Mouse (Mus musculus) forebrain, embryonic 15.5 days (tissue): ENCODE results near the gene Pax2. TPM values are rescaled to one million over a fixed set of nuclear protein-coding genes. Genes with fewer than 3 reads are reported as not detected.

Experiments used
- ATAC-seq: fragments of 200-750 bp; cut with Nextera tagmentation; replicated peaks from 2 replicates; pipeline ENCODE4 v1.8.0; 2017; ENCODE audit warnings: mild to moderate bottlenecking, moderate TSS enrichment, moderate library complexity
- H3K27ac ChIP-seq: fragments of 300-500 bp; sonication (generic); replicated peaks from 2 replicates; pipeline ENCODE4 v1.5.1; 2015; ENCODE audit warnings: mild to moderate bottlenecking, inconsistent platforms
- H3K27me3 ChIP-seq: fragments of 300-500 bp; sonication (generic); 2 replicates; pipeline ENCODE4 v1.6.1; 2015; ENCODE audit warnings: inconsistent platforms
- H3K36me3 ChIP-seq: fragments of 300-500 bp; sonication (generic); 2 replicates; pipeline ENCODE4 v1.6.1; 2015; ENCODE audit warnings: mild to moderate bottlenecking, inconsistent platforms
- H3K4me1 ChIP-seq: fragments of 300-500 bp; sonication (generic); 2 replicates; pipeline ENCODE4 v1.6.1; 2015; ENCODE audit warnings: inconsistent platforms
- H3K4me2 ChIP-seq: fragments of 300-500 bp; sonication (generic); replicated peaks from 2 replicates; pipeline ENCODE4 v1.6.1; 2015; ENCODE audit warnings: mild to moderate bottlenecking, inconsistent platforms
- H3K4me3 ChIP-seq: fragments of 300-500 bp; sonication (generic); 2 replicates; pipeline ENCODE4 v1.5.1; 2015; ENCODE audit warnings: mild to moderate bottlenecking, inconsistent platforms
- H3K9ac ChIP-seq: fragments of 300-500 bp; sonication (generic); replicated peaks from 2 replicates; pipeline ENCODE4 v1.6.1; 2015; ENCODE audit warnings: mild to moderate bottlenecking, inconsistent platforms
- H3K9me3 ChIP-seq: fragments of 300-500 bp; sonication (generic); 2 replicates; pipeline ENCODE4 v1.6.1; 2016; ENCODE audit warnings: inconsistent platforms
- whole genome bisulfite sequencing: fragments of 180-500 bp; shearing (Covaris S2); methylation state at CpG from one replicate; pipeline ENCODE4 v1.1.7; 2015; ENCODE audit warnings: mixed read lengths; 5-methylcytosine and 5-hydroxymethylcytosine counted together
- polyA plus RNA-seq: library from polyadenylated mRNA; unstranded; fragments of >200 nt; fragmentation: Nextera tagmentation; extraction: Ambion mirVana; gene quantifications from 2 replicates; pipeline ENCODE4 v1.2.1, GENCODE M21; 2015

Gene Pax2
- polyA plus RNA-seq, 1 experiment from 2014 or later, result 0.09 TPM

DNA sequence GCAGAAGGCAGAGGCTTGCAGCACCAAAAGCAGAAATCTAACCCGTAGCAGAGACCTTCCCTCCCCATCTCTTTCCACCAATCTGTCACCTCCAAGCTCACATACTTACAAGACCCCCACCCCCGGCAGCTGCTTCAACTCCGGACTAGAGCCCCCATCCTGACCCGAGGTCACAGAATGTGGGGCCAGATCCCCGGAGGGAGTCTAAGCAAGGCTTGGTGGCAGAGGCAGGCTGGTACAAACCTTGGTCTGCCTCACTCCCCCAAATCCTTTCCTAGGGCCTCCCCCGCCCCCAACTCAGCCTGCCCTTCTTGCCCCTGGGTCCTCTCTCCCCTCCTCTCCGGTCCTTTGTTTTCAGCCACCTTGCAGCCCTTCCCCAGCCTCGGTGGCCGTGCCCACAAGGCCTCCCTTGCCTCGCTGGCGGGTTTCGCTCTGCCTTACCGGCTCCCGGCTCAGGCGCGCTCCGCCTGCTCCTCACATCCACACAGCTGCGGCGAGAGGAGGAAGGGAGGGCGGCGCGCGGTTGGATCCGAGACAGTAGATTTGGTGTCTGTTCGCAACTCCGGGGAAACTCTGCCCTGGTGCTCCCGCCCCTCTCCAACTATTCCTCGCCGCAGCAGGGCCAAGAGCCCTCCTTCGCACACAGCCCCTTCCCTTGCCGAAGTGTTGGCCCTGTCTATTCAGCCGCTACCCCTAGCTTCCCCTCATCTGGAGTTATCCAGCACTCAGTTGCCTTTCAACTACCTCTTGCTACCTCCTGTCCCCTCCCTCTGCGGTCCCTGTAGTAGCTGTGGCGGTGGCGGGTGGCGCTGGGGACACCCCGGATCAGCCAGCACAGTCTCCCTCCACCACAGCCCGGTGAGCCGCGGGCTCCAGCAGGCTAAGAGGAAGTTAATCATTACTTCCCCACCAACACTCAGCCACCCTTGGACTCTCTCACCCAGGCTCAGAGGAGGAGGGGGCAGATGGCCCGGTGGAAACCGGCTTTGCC is 5.5 kb upstream of the Pax2 start:
- no peak for ATAC-seq
- H3K27ac ChIP-seq, result no peak overlapping the region
- under 1% methylated on average over 41 of the region's 42 CpGs for WGBS

DNA sequence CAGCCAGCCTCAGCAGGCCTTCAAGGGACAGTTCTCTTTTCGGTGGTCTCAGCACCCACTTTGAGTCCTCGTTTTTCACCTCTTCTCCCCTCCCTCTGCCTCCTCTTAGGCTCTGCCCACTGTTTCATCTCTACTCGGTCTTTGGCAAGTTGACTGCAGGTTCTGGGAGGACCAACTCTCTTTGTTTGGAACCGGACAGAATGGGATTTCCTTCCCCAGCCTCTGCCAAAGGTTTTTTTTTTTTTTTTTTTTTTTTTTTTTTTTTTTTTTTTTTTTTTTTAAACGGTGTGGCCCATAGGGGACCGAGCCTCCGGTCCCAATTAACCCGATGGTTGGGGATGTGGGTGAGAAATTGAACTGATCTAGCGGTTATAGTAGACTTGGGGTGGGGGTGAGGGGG is 4.8 kb upstream of the Pax2 start:
- under 1% methylated on average over 9 of the region's 9 CpGs for WGBS
- H3K36me3 ChIP-seq, result no peaks in the 10 kb centered on the region
- no peak overlapping the region for H3K9ac ChIP-seq
- no peak overlapping the region for H3K4me2 ChIP-seq
- peaks cover 98% of the 10 kb centered on the region for H3K27me3 ChIP-seq
- no peaks in the 10 kb centered on the region for H3K9me3 ChIP-seq
- peaks cover 20% of the 10 kb centered on the region for H3K4me1 ChIP-seq
- H3K4me3 ChIP-seq, result no peak overlapping the region
- no peak for ATAC-seq
- no peak overlapping the region for H3K27ac ChIP-seq

More for the DNA sequence above, 5.5 kb upstream of the Pax2 start:
- H3K27me3 ChIP-seq, result peaks cover 98% of the 10 kb centered on the region
- H3K9me3 ChIP-seq, result no peaks in the 10 kb centered on the region
- no peak overlapping the region for H3K9ac ChIP-seq
- no peak overlapping the region for H3K4me2 ChIP-seq
- H3K4me3 ChIP-seq, result no peak overlapping the region
- peaks cover 13% of the 10 kb centered on the region for H3K4me1 ChIP-seq
- no peaks in the 10 kb centered on the region for H3K36me3 ChIP-seq

DNA sequence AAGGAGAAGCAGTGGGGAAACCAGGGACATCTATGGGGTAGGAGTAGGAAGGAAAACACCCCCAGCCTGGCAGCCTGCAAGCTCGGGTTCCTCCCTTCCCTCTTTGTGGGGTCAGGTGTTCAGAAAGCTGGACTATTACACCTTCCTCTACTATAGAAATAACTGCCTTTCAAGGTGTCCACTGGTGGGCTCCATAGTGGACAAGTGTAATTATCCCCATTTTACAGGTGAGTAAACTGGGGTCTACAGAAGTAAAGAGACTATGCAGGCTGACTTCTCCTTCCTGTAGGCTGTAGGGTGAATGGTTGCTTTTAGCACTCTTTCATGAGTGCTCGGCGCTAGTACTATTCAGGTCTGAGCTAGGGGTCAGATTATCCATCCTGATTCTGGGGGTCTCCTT is 4.3 kb upstream of the Pax2 start:
- H3K4me2 ChIP-seq, result no peak overlapping the region
- H3K9me3 ChIP-seq, result no peaks in the 10 kb centered on the region
- H3K27me3 ChIP-seq, result peaks cover 98% of the 10 kb centered on the region
- no peak overlapping the region for H3K27ac ChIP-seq
- no peak for ATAC-seq
- H3K4me1 ChIP-seq, result peaks cover 22% of the 10 kb centered on the region
- H3K9ac ChIP-seq, result no peak overlapping the region
- 3% methylated on average over 3 of the region's 3 CpGs for WGBS
- no peak overlapping the region for H3K4me3 ChIP-seq
- no peaks in the 10 kb centered on the region for H3K36me3 ChIP-seq

DNA sequence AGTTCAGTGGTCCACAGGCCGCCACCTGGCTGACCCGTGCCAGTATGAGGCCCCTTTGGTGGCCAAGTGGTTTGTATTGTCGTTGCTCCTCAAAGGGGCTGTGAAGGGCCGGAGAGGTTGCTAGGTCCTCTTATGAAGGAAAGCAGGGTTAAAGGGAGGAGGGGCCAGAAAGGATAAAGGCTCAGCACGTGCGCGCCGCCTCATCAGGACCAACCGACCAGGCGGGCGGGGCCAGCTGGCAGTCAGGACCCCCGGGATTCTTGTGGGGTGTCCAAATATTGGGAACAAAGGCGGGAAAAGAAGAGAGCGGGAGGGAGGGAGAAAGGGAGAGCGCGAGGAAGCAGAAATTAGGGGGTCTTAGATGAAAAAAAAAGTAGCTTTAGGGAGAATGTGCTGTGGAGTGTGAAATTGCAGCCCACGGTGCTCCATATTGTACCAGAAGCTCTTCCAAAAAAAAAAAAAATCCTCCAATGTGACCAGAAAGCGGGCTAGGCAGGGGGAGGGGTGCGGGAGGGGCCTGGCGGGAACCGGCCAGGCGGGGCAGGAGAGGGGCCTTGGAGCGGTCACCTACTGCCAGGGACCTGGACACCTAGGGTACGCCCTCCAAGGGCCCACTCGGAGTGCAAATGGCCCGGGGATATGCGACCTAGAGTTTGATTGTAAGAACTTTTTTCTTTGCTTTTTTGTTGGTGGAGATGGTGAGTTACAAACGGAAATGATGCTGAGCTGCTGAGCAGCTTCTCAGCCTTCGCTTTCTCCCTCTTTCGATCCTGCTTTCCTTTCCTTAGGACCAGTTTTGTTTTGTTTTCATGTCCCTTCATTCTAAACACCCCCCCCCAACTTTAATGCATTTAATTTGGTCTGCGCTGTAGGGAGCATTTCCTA is 3.5 kb upstream of the Pax2 start:
- H3K36me3 ChIP-seq, result no peaks in the 10 kb centered on the region
- H3K27me3 ChIP-seq, result peaks cover 99% of the 10 kb centered on the region
- no peak overlapping the region for H3K27ac ChIP-seq
- H3K9me3 ChIP-seq, result no peaks in the 10 kb centered on the region
- ATAC-seq, result no peak
- H3K4me2 ChIP-seq, result no peak overlapping the region
- H3K4me1 ChIP-seq, result peaks cover 29% of the 10 kb centered on the region
- no peak overlapping the region for H3K4me3 ChIP-seq
- 1% methylated on average over 31 of the region's 31 CpGs for WGBS
- H3K9ac ChIP-seq, result no peak overlapping the region

DNA sequence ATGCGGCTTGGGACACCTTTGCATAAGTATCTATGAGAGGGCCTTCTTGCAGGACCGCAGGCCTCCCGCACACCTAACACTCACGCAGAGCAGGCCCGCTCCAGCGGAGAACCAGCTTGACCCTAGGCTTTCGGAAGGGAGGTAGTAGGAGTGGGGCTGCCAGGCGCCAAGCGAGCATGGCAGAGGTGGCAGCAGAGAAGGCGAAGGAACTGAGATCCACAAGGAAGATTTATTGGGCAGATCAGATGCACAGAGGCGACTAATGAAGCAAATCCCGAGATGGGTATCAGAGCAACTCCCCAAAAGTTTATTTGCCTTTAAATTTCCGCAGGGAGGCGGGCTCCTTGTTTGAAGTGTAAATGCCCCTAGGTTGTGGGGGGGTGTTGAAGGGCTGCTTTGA is 2.5 kb upstream of the Pax2 start:
- H3K4me1 ChIP-seq, result peaks cover 30% of the 10 kb centered on the region
- no peak overlapping the region for H3K4me2 ChIP-seq
- under 1% methylated on average over 14 of the region's 14 CpGs for WGBS
- ATAC-seq, result no peak
- H3K27ac ChIP-seq, result no peak overlapping the region
- no peaks in the 10 kb centered on the region for H3K36me3 ChIP-seq
- H3K9me3 ChIP-seq, result no peaks in the 10 kb centered on the region
- H3K27me3 ChIP-seq, result peaks cover 94% of the 10 kb centered on the region
- H3K4me3 ChIP-seq, result no peak overlapping the region
- H3K9ac ChIP-seq, result no peak overlapping the region

- Histone ChIP-seq H3K27me3 (peaks cover 84% of the 10 kb centered on the region), H3K9ac (no peak overlapping the region), H3K4me2 (no peak overlapping the region), H3K27ac (no peak overlapping the region), H3K4me1 (peaks cover 32% of the 10 kb centered on the region), H3K36me3 (no peaks in the 10 kb centered on the region), H3K4me3 (no peak overlapping the region), H3K9me3 (no peaks in the 10 kb centered on the region)
- WGBS, result 2% methylated on average over 16 of the region's 16 CpGs
- ATAC-seq, result 0 out of 2 replicates have a peak, but pooled peaks have one; percentile 31
Measured at GRCm38 (mm10) chr19:44754461-44755377, 1.1 kb upstream of the Pax2 start.

DNA sequence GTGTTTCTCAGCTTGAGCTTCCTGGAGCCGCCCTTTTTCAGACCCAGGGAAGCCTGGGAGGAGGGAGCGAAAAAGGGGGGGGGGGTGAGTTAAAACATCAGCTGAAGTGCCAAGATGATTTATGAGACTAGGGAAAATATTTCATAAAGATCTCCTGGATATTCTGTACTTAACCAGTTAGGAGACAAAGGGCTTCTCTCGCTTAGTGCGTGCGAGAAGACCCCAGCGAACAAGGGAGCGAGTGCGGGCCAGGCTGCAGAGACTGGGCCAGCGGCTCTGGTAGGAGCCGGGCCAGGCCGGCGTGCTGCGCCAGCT is 510 bp upstream of the Pax2 start:
- peaks cover 78% of the 10 kb centered on the region for H3K27me3 ChIP-seq
- 0 out of 2 replicates have a peak overlapping the region, but pooled peaks have one; percentile 44 for H3K4me2 ChIP-seq
- no peak overlapping the region for H3K27ac ChIP-seq
- ATAC-seq, result no peak
- H3K4me3 ChIP-seq, result 0 out of 2 replicates have a peak overlapping the region, but pooled peaks have one; percentile 28
- H3K36me3 ChIP-seq, result no peaks in the 10 kb centered on the region
- no peak overlapping the region for H3K9ac ChIP-seq
- WGBS, result 0% methylated on average over 13 of the region's 13 CpGs
- H3K4me1 ChIP-seq, result peaks cover 34% of the 10 kb centered on the region
- no peaks in the 10 kb centered on the region for H3K9me3 ChIP-seq

DNA sequence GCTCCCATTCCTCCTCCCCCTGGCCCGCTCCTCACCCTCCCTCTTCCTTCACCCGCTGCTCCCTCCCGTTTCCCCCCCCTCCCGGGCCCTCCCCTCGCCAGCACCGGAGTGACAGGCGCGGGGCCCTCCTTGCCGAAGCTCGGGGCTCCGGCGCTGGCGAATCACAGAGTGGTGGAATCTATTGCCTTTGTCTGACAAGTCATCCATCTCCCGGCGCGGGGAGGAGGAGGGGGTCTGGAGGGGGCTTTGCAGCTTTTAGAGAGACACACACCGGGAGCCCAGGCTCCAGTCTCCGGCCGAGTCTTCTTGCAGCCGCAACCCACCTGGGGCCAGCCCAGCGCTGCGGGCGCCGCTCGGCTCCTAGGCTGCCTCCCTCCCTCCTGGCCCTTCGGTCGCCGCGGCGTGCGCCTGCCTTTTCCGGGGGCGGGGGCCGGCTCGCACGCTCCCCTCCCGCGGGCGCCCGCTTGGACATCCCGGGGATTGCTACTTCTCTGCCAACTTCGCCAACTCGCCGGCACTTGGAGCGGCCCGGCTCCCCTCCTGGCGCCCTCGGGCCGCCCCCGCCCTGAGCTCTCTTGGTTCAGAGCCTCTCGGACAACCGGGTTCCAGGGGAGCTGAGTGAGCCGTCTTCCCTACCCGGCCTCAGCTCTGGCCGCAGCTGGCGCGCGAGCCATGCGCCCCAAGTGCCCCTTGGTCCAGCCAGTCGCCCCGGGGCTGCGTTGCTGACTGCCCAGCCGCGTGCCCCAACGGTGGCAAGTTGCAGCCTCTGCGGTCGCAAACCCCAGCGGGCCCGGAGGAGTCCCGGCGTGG is 781 bp downstream of the Pax2 start:
- H3K4me3 ChIP-seq, result peak overlapping the region; percentile 28
- no peak overlapping the region for H3K9ac ChIP-seq

GRCm38 (mm10) chr19:44757231-44757871 is 1.5 kb downstream of the Pax2 start:
- H3K4me2 ChIP-seq, result peak overlapping the region; percentile 44
- H3K27ac ChIP-seq, result no peak overlapping the region
- H3K36me3 ChIP-seq, result no peaks in the 10 kb centered on the region
- H3K4me1 ChIP-seq, result peaks cover 31% of the 10 kb centered on the region
- no peak for ATAC-seq
- no peak overlapping the region for H3K9ac ChIP-seq
- peak overlapping the region; percentile 28 for H3K4me3 ChIP-seq
- no peaks in the 10 kb centered on the region for H3K9me3 ChIP-seq
- peaks cover 77% of the 10 kb centered on the region for H3K27me3 ChIP-seq
- WGBS, result under 1% methylated on average over 38 of the region's 38 CpGs

More for the DNA sequence above, 781 bp downstream of the Pax2 start:
- Histone ChIP-seq H3K27ac (no peak overlapping the region), H3K27me3 (peaks cover 77% of the 10 kb centered on the region), H3K9me3 (no peaks in the 10 kb centered on the region), H3K4me1 (peaks cover 31% of the 10 kb centered on the region), H3K4me2 (peak overlapping the region; percentile 44), H3K36me3 (no peaks in the 10 kb centered on the region)
- peak; percentile 41; the same call in 1 of the 2 replicates for ATAC-seq
- WGBS, result under 1% methylated on average over 70 of the region's 71 CpGs

DNA sequence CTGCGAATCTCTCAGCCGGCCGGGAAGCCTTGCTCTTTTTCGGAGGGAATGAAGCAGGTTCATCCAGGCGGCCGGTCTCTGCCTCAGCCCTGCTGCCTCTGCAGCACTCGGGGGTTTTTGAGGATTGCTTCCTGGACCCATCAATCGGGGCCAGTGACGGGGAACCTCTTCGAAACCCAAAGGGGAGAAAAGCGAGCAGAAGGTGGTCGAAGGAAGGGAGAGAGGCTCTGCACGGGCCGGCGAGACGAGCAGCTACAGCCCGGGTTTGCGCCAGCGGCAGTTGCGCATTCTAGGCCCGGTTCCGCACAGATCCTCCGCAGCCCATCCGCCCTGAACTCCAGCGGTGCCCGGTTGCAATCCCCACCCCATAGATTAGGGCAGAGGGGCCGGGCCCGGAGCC is 3.0 kb downstream of the Pax2 start:
- Histone ChIP-seq H3K27me3 (peaks cover 77% of the 10 kb centered on the region), H3K9ac (no peak overlapping the region), H3K27ac (no peak overlapping the region), H3K4me2 (no peak overlapping the region), H3K36me3 (no peaks in the 10 kb centered on the region), H3K9me3 (no peaks in the 10 kb centered on the region), H3K4me1 (peaks cover 31% of the 10 kb centered on the region), H3K4me3 (0 out of 2 replicates have a peak overlapping the region, but pooled peaks have one; percentile 2)
- under 1% methylated on average over 28 of the region's 28 CpGs for WGBS
- no peak for ATAC-seq
